Comparison of ENCODE assay signal across 9 mouse cellular contexts in genomic region chr10:67858878-67859277, GRCm38 (mm10). TPM values are rescaled to one million over a fixed set of nuclear protein-coding genes. Genes with fewer than 3 reads are reported as not detected.
A peak's percentile ranks its signal among the peaks of the same experiment; 100 is the strongest.
DNase-seq lines count a peak whose midpoint lies in the region; ATAC-seq and TF ChIP-seq lines count a peak whose summit lies in the region.
"Had no signal": no experiment of that assay in that cellular context is flagged by ENCODE, and none has a peak within 500 bp of the region (broad histone marks: within the 10 kb centered on the region; RNA-seq: fewer than 3 reads in every experiment).

No protein-coding gene starts in this region.

- no peak overlapping the region for H3K4me2 ChIP-seq in hindbrain, embryonic 16.5 days (ENCODE audit: low read length)
- no peak overlapping the region for H3K4me2 ChIP-seq in midbrain, embryonic 12.5 days (replicated peaks)

- H3K9ac ChIP-seq in hindbrain, embryonic 16.5 days (ENCODE audit: low read depth, low read length), result no peak overlapping the region
- H3K9ac ChIP-seq in midbrain, embryonic 12.5 days (replicated peaks), result no peak overlapping the region

- H3K36me3 ChIP-seq in hindbrain, embryonic 16.5 days (ENCODE audit: control insufficient read depth, insufficient read depth, low read length), result no peaks in the 10 kb centered on the region
- H3K36me3 ChIP-seq in midbrain, embryonic 12.5 days, result no peaks in the 10 kb centered on the region

- no peaks in the 10 kb centered on the region for H3K4me1 ChIP-seq in hindbrain, embryonic 16.5 days (ENCODE audit: control insufficient read depth, insufficient read depth, low read depth, low read length)
- no peaks in the 10 kb centered on the region for H3K4me1 ChIP-seq in midbrain, embryonic 12.5 days

- peak; percentile 98 for TF ChIP-seq CTCF in left cerebral cortex, adult 2 months (IDR thresholded peaks at IDR 0.05)

- H3K27ac ChIP-seq in hindbrain, embryonic 16.5 days (ENCODE audit: low read depth, low read length), result no peak overlapping the region
- H3K27ac ChIP-seq in left cerebral cortex, adult 2 months, result no peak overlapping the region
- H3K27ac ChIP-seq in midbrain, embryonic 12.5 days (replicated peaks), result no peak overlapping the region

- H3K4me3 ChIP-seq in hindbrain, embryonic 16.5 days (ENCODE audit: low read length), result no peak overlapping the region
- H3K4me3 ChIP-seq in left cerebral cortex, adult 2 months, result no peak overlapping the region
- H3K4me3 ChIP-seq in midbrain, embryonic 12.5 days, result no peak overlapping the region
- H3K4me3 ChIP-seq: megakaryocyte, embryonic 14.5 days had no signal

- ATAC-seq in hindbrain, embryonic 16.5 days, result peak; percentile 83
- peak; percentile 30; the same call in 1 of the 2 replicates for ATAC-seq in midbrain, embryonic 12.5 days (ENCODE audit: low FRiP score, low read depth)
- ATAC-seq in erythroid progenitor cell, adult 5-6 weeks (replicated peaks; ENCODE audit: low FRiP score, poor library complexity, severe bottlenecking), result no peak

- 15% methylated on average over 8 of the region's 8 CpGs for WGBS in hindbrain, embryonic 16.5 days
- 17% methylated on average over 8 of the region's 8 CpGs for WGBS in midbrain, embryonic 12.5 days

- DNase-seq in NIH3T3 (ENCODE audit: low read depth), result peak; percentile 94
- peak; percentile 39 for DNase-seq in cerebellum, adult 11 months
- DNase-seq in forelimb bud, embryonic 11.5 days (ENCODE audit: low read depth, low spot score), result peak; percentile 78
- peak; percentile 76 to 77 for DNase-seq in left cerebral cortex, adult 2 months (ENCODE audit: extremely low spot score in 1 of 2, low spot score in 2 of 2)
- DNase-seq in right cerebral cortex, postnatal 4 days, result peak; percentile 77

- no peaks in the 10 kb centered on the region for H3K9me3 ChIP-seq in hindbrain, embryonic 16.5 days (ENCODE audit: control insufficient read depth, low read length)
- no peaks in the 10 kb centered on the region for H3K9me3 ChIP-seq in midbrain, embryonic 12.5 days

- intact Hi-C loops in left cerebral cortex, adult 2 months (cut with DNase I), result loop anchor here (5.0 kb wide), 3 partner anchors 92 to 322 kb away; partner anchors contain the start of gene Egr2

- H3K27me3 ChIP-seq in hindbrain, embryonic 16.5 days (replicated peaks; ENCODE audit: control insufficient read depth, insufficient read depth, low read length), result no peaks in the 10 kb centered on the region
- 0 out of 2 replicates have a peak, but pooled peaks cover 3% of the 10 kb centered on the region for H3K27me3 ChIP-seq in midbrain, embryonic 12.5 days

RNA-seq across cellular contexts. Expression of gene Zfp365, which starts 53.6 kb away (rescaled TPM):
- 6.9 and 7.5 TPM in 2 replicates for polyA plus RNA-seq in hindbrain, embryonic 16.5 days (2015; fragmentation: Nextera tagmentation; extraction: Ambion mirVana)
- 100 to 1,000 TPM; 456 to 474 TPM for total RNA-seq in left cerebral cortex, adult 2 months (2021)
- 2.8 and 3.0 TPM in 2 replicates for polyA plus RNA-seq in midbrain, embryonic 12.5 days (2016; fragmentation: Nextera tagmentation; extraction: Ambion mirVana)
- 0.36 TPM in 1 of 2 replicates, not detected in the other for total RNA-seq in erythroid progenitor cell, adult 5-6 weeks (2015; ENCODE audit: low replicate concordance)
- not detected in 2 replicates for total RNA-seq in erythroid progenitor cell, adult 5-6 weeks (2017; ENCODE audit: low replicate concordance)

Comparison
In these comparisons a context has a peak if more than half of its experiments do, and no peak if none do; other contexts are left out.
1. DNase-seq: peak in every context shown above with its lines; median percentile 94 in NIH3T3; 78 in forelimb bud, embryonic 11.5 days; 77 in right cerebral cortex, postnatal 4 days; 76 in left cerebral cortex, adult 2 months; 39 in cerebellum, adult 11 months.
2. RNA of gene Zfp365, which starts 53.6 kb away (total RNA-seq): 456 to 474 TPM in left cerebral cortex, adult 2 months; 0.36 TPM in erythroid progenitor cell, adult 5-6 weeks; every median in the first group is over 100 times any median in the second.